Mouse (Mus musculus) CH12.LX (cell line): ENCODE data around the gene Ipo4. TPM values are rescaled to one million over a fixed set of nuclear protein-coding genes. Genes with fewer than 3 reads are reported as not detected.
A peak's percentile ranks its signal among the peaks of the same experiment; 100 is the strongest.

ENCODE experiments used
- DNase-seq: peaks from one replicate; pipeline ENCODE4 v3.0.0-alpha.2; 2013; ENCODE audit errors: extremely low read depth
- H3K27ac ChIP-seq: 2 replicates; pipeline ENCODE4 v1.5.1; 2012; ENCODE audit warnings: low read depth, mild to moderate bottlenecking, control low read depth, moderate library complexity; ENCODE audit not compliant: insufficient read depth
- H3K27me3 ChIP-seq: replicated peaks from 2 replicates; pipeline ENCODE3; 2012; ENCODE audit warnings: inconsistent platforms
- H3K36me3 ChIP-seq, 2 experiments: replicated peaks in 1 of 2; 2 replicates each; pipeline versions ENCODE3 to v1.6.1; 2012; ENCODE audit warnings: inconsistent platforms in 1 of 2, low read length in 1 of 2, mild to moderate bottlenecking in 1 of 2, mixed read lengths in 1 of 2, moderate library complexity in 1 of 2; ENCODE audit not compliant: control insufficient read depth in 1 of 2, insufficient read depth in 1 of 2
- H3K4me1 ChIP-seq, 2 experiments: 2 replicates each; pipeline ENCODE4 v1.6.1; 2012; ENCODE audit warnings: inconsistent platforms in 1 of 2, moderate library complexity in 1 of 2; ENCODE audit not compliant: insufficient read depth in 2 of 2, control insufficient read depth in 1 of 2
- H3K4me2 ChIP-seq: 2 replicates; pipeline ENCODE4 v1.6.1; 2012; ENCODE audit warnings: low read depth, mild to moderate bottlenecking, control low read depth; ENCODE audit not compliant: poor library complexity, insufficient read depth, severe bottlenecking
- H3K4me3 ChIP-seq, 3 experiments: fragments of 150-350 bp in 1 of 3; sonication (generic) in 1 of 3; replicated peaks in 1 of 3; 2 replicates each; pipeline versions ENCODE3 to v1.5.1; 2011 to 2012; ENCODE audit warnings: low read depth in 2 of 3, low read length in 2 of 3, mild to moderate bottlenecking in 2 of 3, moderate library complexity in 2 of 3, control low read depth in 1 of 3, improper control_type of control experiment in 1 of 3, inconsistent platforms in 1 of 3, mixed read lengths in 1 of 3; ENCODE audit not compliant: poor library complexity in 1 of 3
- H3K79me2 ChIP-seq: replicated peaks from 2 replicates; pipeline ENCODE4 v1.6.1; 2012; ENCODE audit warnings: mild to moderate bottlenecking, moderate library complexity; ENCODE audit not compliant: control insufficient read depth, poor library complexity, insufficient read depth, severe bottlenecking; ENCODE audit errors: extremely low read depth
- H3K9ac ChIP-seq: 2 replicates; pipeline ENCODE4 v1.6.1; 2012; ENCODE audit warnings: low read depth, mild to moderate bottlenecking, control low read depth, moderate library complexity; ENCODE audit not compliant: insufficient read depth
- H3K9me3 ChIP-seq: replicated peaks from 2 replicates; pipeline ENCODE3; 2012; ENCODE audit warnings: low read length, inconsistent platforms, mixed read lengths
- BHLHE40 ChIP-seq: IDR thresholded peaks from 2 replicates; pipeline ENCODE4 v1.6.1; 2011; ENCODE audit warnings: mild to moderate bottlenecking, low read depth, low read length, improper control_type of control experiment
- CHD1 ChIP-seq: IDR thresholded peaks from 2 replicates; pipeline ENCODE4 v1.6.1; 2012; ENCODE audit warnings: low read depth, low read length, improper control_type of control experiment, inconsistent platforms
- CHD2 ChIP-seq: IDR thresholded peaks from 2 replicates; pipeline ENCODE4 v1.6.1; 2011; ENCODE audit warnings: low read length, improper control_type of control experiment
- CTCF ChIP-seq, 2 experiments: IDR thresholded peaks in 1 of 2; conservative IDR thresholded peaks in 1 of 2; 2 replicates each; pipeline ENCODE4 v1.5.1; 2011 to 2012; ENCODE audit warnings: low read depth in 2 of 2, low read length in 2 of 2, improper control_type of control experiment in 1 of 2, inconsistent platforms in 1 of 2, mild to moderate bottlenecking in 1 of 2, moderate library complexity in 1 of 2
- E2F4 ChIP-seq: IDR thresholded peaks from 2 replicates; pipeline ENCODE4 v1.6.1; 2011; ENCODE audit warnings: low read depth, low read length, improper control_type of control experiment; ENCODE audit not compliant: insufficient replicate concordance
- ELF1 ChIP-seq: IDR thresholded peaks from 2 replicates; pipeline ENCODE4 v1.6.1; 2014; ENCODE audit warnings: low read depth, mild to moderate bottlenecking, inconsistent platforms, low read length, improper control_type of control experiment
- JUN ChIP-seq: IDR thresholded peaks from 2 replicates; pipeline ENCODE4 v1.6.1; 2011; ENCODE audit warnings: low read depth, mild to moderate bottlenecking, low read length, improper control_type of control experiment, moderate library complexity; ENCODE audit not compliant: insufficient read depth
- JUND ChIP-seq: conservative IDR thresholded peaks from 2 replicates; pipeline ENCODE4 v1.6.1; 2011; ENCODE audit warnings: low read depth, low read length, improper control_type of control experiment
- MAFK ChIP-seq: IDR thresholded peaks from 2 replicates; pipeline ENCODE4 v1.6.1; 2011; ENCODE audit warnings: low read length, improper control_type of control experiment; ENCODE audit not compliant: insufficient replicate concordance
- MAX ChIP-seq: IDR thresholded peaks from 2 replicates; pipeline ENCODE4 v1.6.1; 2011; ENCODE audit warnings: low read length, improper control_type of control experiment
- MXI1 ChIP-seq: IDR thresholded peaks from 2 replicates; pipeline ENCODE4 v1.6.1; 2011; ENCODE audit warnings: mild to moderate bottlenecking, low read depth, low read length, improper control_type of control experiment
- MYC ChIP-seq: IDR thresholded peaks from 2 replicates; pipeline ENCODE4 v1.6.1; 2011; ENCODE audit warnings: low read depth, mild to moderate bottlenecking, improper control_type of control experiment, low read length
- NRF1 ChIP-seq: IDR thresholded peaks from 2 replicates; pipeline ENCODE4 v1.6.1; 2014; ENCODE audit warnings: low read depth, mild to moderate bottlenecking, inconsistent platforms, low read length, improper control_type of control experiment, moderate library complexity
- POLR2A ChIP-seq: IDR thresholded peaks from 2 replicates; pipeline ENCODE4 v1.6.1; 2011; ENCODE audit warnings: low read depth, mild to moderate bottlenecking, improper control_type of control experiment, low read length
- POLR2AphosphoS2 ChIP-seq: IDR thresholded peaks from 2 replicates; pipeline ENCODE4 v1.6.1; 2011; ENCODE audit warnings: low read depth, low read length, improper control_type of control experiment
- RAD21 ChIP-seq: IDR thresholded peaks from 2 replicates; pipeline ENCODE4 v1.6.1; 2011; ENCODE audit warnings: low read depth, mild to moderate bottlenecking, low read length, improper control_type of control experiment, moderate library complexity
- SIN3A ChIP-seq: IDR thresholded peaks from 2 replicates; pipeline ENCODE4 v1.6.1; 2012; ENCODE audit warnings: low read length, improper control_type of control experiment, inconsistent platforms
- SMC3 ChIP-seq: IDR thresholded peaks from 2 replicates; pipeline ENCODE4 v1.6.1; 2011; ENCODE audit warnings: low read depth, low read length, improper control_type of control experiment
- TCF12 ChIP-seq: IDR thresholded peaks from 2 replicates; pipeline ENCODE4 v1.6.1; 2014; ENCODE audit warnings: low read depth, mild to moderate bottlenecking, inconsistent platforms, low read length, improper control_type of control experiment
- UBTF ChIP-seq: IDR thresholded peaks from 2 replicates; pipeline ENCODE4 v1.6.1; 2012; ENCODE audit warnings: low read depth, mild to moderate bottlenecking, inconsistent platforms, low read length, improper control_type of control experiment, moderate library complexity
- USF1 ChIP-seq: IDR thresholded peaks from 2 replicates; pipeline ENCODE4 v1.6.1; 2014; ENCODE audit warnings: low read depth, mild to moderate bottlenecking, inconsistent platforms, low read length, improper control_type of control experiment
- ZKSCAN1 ChIP-seq: IDR thresholded peaks from 2 replicates; pipeline ENCODE4 v1.6.1; 2012; ENCODE audit warnings: low read depth, inconsistent platforms, low read length, improper control_type of control experiment, borderline replicate concordance
- ZMIZ1 ChIP-seq: IDR thresholded peaks from 2 replicates; pipeline ENCODE4 v1.6.1; 2012; ENCODE audit warnings: low read depth, mild to moderate bottlenecking, inconsistent platforms, low read length, improper control_type of control experiment
- ZNF384 ChIP-seq: IDR thresholded peaks from 2 replicates; pipeline ENCODE4 v1.6.1; 2012; ENCODE audit warnings: low read depth, low read length, improper control_type of control experiment, inconsistent platforms
- dilution Hi-C: fragments of 300-500 bp; cut with MboI; formaldehyde crosslinking; loops from 2 replicates; pipeline ENCODE4 v1.14.3; 2020; ENCODE audit warnings: low sequenced_read_pairs; ENCODE audit not compliant: extremely low pct_unique_long_range_greater_than_20kb, extremely low pct_ligation_motif_present
- in situ Hi-C: fragments of 300-500 bp; cut with MboI; formaldehyde crosslinking; loops from 3 replicates; pipeline ENCODE4 v1.14.3; 2019; ENCODE audit warnings: low sequenced_read_pairs, low pct_ligation_motif_present, low pct_unique_long_range_greater_than_20kb, mixed read lengths
- polyA plus RNA-seq: library from polyadenylated mRNA; unstranded; fragments of >175 nt; gene quantifications from 2 replicates; pipeline ENCODE4 v1.2.1, GENCODE M21; 2012; ENCODE audit warnings: low read depth; ENCODE audit not compliant: insufficient read length
- total RNA-seq, 2 experiments: library from RNA; depleted of rRNA; stranded (reverse); fragments of 300-350 nt in 1 of 2; fragments of >200 nt in 1 of 2; gene quantifications; 2 replicates each; pipeline ENCODE4 v1.2.3; 2012 to 2014

Ipo4 gene
- total and polyA plus RNA-seq, 3 experiments = 47.5 to 175 (median 84.8) TPM

DNA sequence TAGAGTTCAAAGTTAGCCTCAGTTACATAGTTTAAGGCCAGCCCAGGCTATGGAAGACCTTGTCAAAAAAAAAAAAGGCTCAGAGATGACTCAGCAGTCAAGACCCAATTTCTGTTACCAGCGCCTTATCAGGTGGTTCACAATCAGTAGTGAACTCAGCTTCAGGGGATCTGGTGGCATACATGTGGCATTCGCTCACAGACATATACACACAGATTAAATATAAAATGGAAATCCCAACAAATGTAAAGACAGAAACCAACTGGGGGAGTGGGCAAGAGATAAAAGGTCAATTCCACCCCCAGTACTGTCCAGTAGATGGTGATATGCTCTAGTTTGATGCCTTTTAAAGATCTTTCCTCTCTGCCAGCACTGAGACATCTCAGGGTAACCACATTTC is 49.6 kb downstream of the Ipo4 start:
- H3K36me3 ChIP-seq = peaks cover 24 to 52% of the 10 kb centered on the region in 2 experiments
- TF ChIP-seq JUND = no peak
- TF ChIP-seq ZNF384 = peak; percentile 82
- TF ChIP-seq UBTF = no peak
- peak in 1 of 2 experiments; percentile 59; a peak in 2 of 4 replicates for TF ChIP-seq CTCF (conservative IDR thresholded peaks at IDR 0.05 in 1 of 2, IDR thresholded peaks at IDR 0.05 in 1 of 2; ENCODE audit: low read depth in 2 of 2, low read length in 2 of 2)
- no peak for TF ChIP-seq SIN3A
- no peak for TF ChIP-seq POLR2AphosphoS2
- TF ChIP-seq BHLHE40 = no peak
- no peak for TF ChIP-seq CHD2
- no peak for TF ChIP-seq JUN
- TF ChIP-seq SMC3 = peak; percentile 19; the same call in 1 of the 2 replicates
- TF ChIP-seq CHD1 = no peak
- TF ChIP-seq MAFK = peak; percentile 69; the same call in 1 of the 2 replicates
- TF ChIP-seq MXI1 = no peak
- TF ChIP-seq MAX = no peak
- TF ChIP-seq E2F4 = no peak
- TF ChIP-seq NRF1 = no peak
- no peak for TF ChIP-seq TCF12
- TF ChIP-seq POLR2A = 0 out of 2 replicates have a peak, but pooled peaks have one; percentile 19
- TF ChIP-seq ZKSCAN1 = no peak
- TF ChIP-seq ZMIZ1 = no peak
- no peak for TF ChIP-seq USF1
- TF ChIP-seq ELF1 = no peak
- TF ChIP-seq RAD21 = peak; percentile 43
- peak; percentile 41; the same call in 1 of the 2 replicates for TF ChIP-seq MYC
- TF ChIP-seq, all 38 proteins: peak for 7
- in situ Hi-C loops (no loop called here), dilution Hi-C loops (no loop called here)
- H3K4me2 ChIP-seq = no peak overlapping the region
- no peaks in the 10 kb centered on the region for H3K27me3 ChIP-seq
- no peaks in the 10 kb centered on the region for H3K9me3 ChIP-seq
- H3K27ac ChIP-seq = peak overlapping the region; percentile 83
- H3K9ac ChIP-seq = no peak overlapping the region
- peaks cover 23% of the 10 kb centered on the region for H3K79me2 ChIP-seq
- no peak overlapping the region for H3K4me3 ChIP-seq
- peaks cover 8 to 57% of the 10 kb centered on the region in 2 experiments for H3K4me1 ChIP-seq
- DNase-seq = no peak
